Mouse (Mus musculus): ENCODE results near the gene Mrpl23. TPM values are rescaled to one million over a fixed set of nuclear protein-coding genes. Genes with fewer than 3 reads are reported as not detected.

The Mrpl23 gene
- total RNA-seq, 2 experiments from 2014 or later: 2.7 to 7.4 TPM

GRCm38 (mm10) chr7:142566512-142566911, 34.0 kb downstream of the Mrpl23 start:
- intact Hi-C loops (cut with DNase I): no loop called here

GRCm38 (mm10) chr7:142568985-142569384, 36.5 kb downstream of the Mrpl23 start:
- intact Hi-C loops (cut with DNase I): no loop called here
- no peak for DNase-seq

More at GRCm38 (mm10) chr7:142566512-142566911, 34.0 kb downstream of the Mrpl23 start:
- no peak for DNase-seq

GRCm38 (mm10) chr7:142570565-142570964, 38.1 kb downstream of the Mrpl23 start:
- DNase-seq: no peak
- intact Hi-C loops (cut with DNase I): no loop called here

GRCm38 (mm10) chr7:142571458-142572220, 39.2 kb downstream of the Mrpl23 start:
- intact Hi-C loops (cut with DNase I): no loop called here
- DNase-seq: no peak

- intact Hi-C loops (cut with DNase I): no loop called here
- no peak for DNase-seq
These were observed 39.9 kb downstream of the Mrpl23 start for GRCm38 (mm10) chr7:142572343-142572742.

- intact Hi-C loops (cut with DNase I): no loop called here
- no peak for DNase-seq
These were observed 40.5 kb downstream of the Mrpl23 start for GRCm38 (mm10) chr7:142572992-142573391.

- DNase-seq: no peak
- intact Hi-C loops (cut with DNase I): no loop called here
These were observed 41.7 kb downstream of the Mrpl23 start for GRCm38 (mm10) chr7:142574155-142574660.

GRCm38 (mm10) chr7:142574826-142575351, 42.4 kb downstream of the Mrpl23 start:
- no peak for DNase-seq
- intact Hi-C loops (cut with DNase I): no loop called here

- DNase-seq: no peak
- intact Hi-C loops (cut with DNase I): no loop called here
These were observed 43.0 kb downstream of the Mrpl23 start for GRCm38 (mm10) chr7:142575491-142575890.

GRCm38 (mm10) chr7:142575971-142576370, 43.5 kb downstream of the Mrpl23 start:
- DNase-seq: no peak
- intact Hi-C loops (cut with DNase I): no loop called here

GRCm38 (mm10) chr7:142576472-142577326, 44.2 kb downstream of the Mrpl23 start:
- intact Hi-C loops (cut with DNase I): no loop called here
- DNase-seq: no peak

GRCm38 (mm10) chr7:142577806-142578423, 45.4 kb downstream of the Mrpl23 start:
- intact Hi-C loops (cut with DNase I): loop anchor here (2.0 kb wide), 1 partner anchor 97 kb away; no protein-coding TSS in a partner anchor
- peak; percentile 40 for DNase-seq

- intact Hi-C loops (cut with DNase I): loop anchor here (2.0 kb wide), 1 partner anchor 98 kb away; no protein-coding TSS in a partner anchor
- DNase-seq: no peak
These were observed 46.6 kb downstream of the Mrpl23 start for GRCm38 (mm10) chr7:142579069-142579468.

- DNase-seq: peak; percentile 60 to 65
- intact Hi-C loops (cut with DNase I): loop anchor here (1.0 to 5.0 kb wide), 5 partner anchors 42 to 263 kb away; partner anchors contain the start of gene Tnni2
These were observed 47.8 kb downstream of the Mrpl23 start for GRCm38 (mm10) chr7:142580121-142580879.

- intact Hi-C loops (cut with DNase I): loop anchor here (2.0 to 5.0 kb wide), 3 partner anchors 140 to 264 kb away; partner anchors contain the start of gene Tnni2
- no peak for DNase-seq
These were observed 48.7 kb downstream of the Mrpl23 start for GRCm38 (mm10) chr7:142581186-142581585.

- DNase-seq: peak; percentile 43 to 60
- intact Hi-C loops (cut with DNase I): loop anchor here (2.0 to 5.0 kb wide), 3 partner anchors 141 to 265 kb away; partner anchors contain the start of gene Tnni2
These were observed 49.3 kb downstream of the Mrpl23 start for GRCm38 (mm10) chr7:142581656-142582228.

- intact Hi-C loops (cut with DNase I): loop anchor here (5.0 kb wide), 1 partner anchor 253 kb away; no protein-coding TSS in a partner anchor
- no peak for DNase-seq
These were observed 52.4 kb downstream of the Mrpl23 start for GRCm38 (mm10) chr7:142584882-142585281.

GRCm38 (mm10) chr7:142585890-142586289, 53.4 kb downstream of the Mrpl23 start:
- intact Hi-C loops (cut with DNase I): no loop called here
- no peak for DNase-seq
